Mouse (Mus musculus) thymus, adult 2 months (tissue): ENCODE results near the gene Osbpl9. TPM values are rescaled to one million over a fixed set of nuclear protein-coding genes. Genes with fewer than 3 reads are reported as not detected.

ENCODE experiments used
- DNase-seq: peaks from one replicate; pipeline ENCODE4 v3.0.0; 2021
- H3K27ac ChIP-seq: fragments of 200-500 bp; 2 replicates; pipeline ENCODE4 v1.5.1; 2012; ENCODE audit warnings: low read length, control low read depth; ENCODE audit not compliant: control insufficient read depth, insufficient read depth
- H3K27me3 ChIP-seq: fragments of 200-500 bp; 2 replicates; pipeline ENCODE4 v1.6.1; 2012; ENCODE audit warnings: mild to moderate bottlenecking, low read length, moderate library complexity, mixed read lengths; ENCODE audit not compliant: control insufficient read depth, insufficient read depth
- H3K36me3 ChIP-seq: fragments of 200-500 bp; 2 replicates; pipeline ENCODE4 v1.6.1; 2012; ENCODE audit warnings: mild to moderate bottlenecking, low read length, moderate library complexity; ENCODE audit not compliant: control insufficient read depth, insufficient read depth
- H3K4me1 ChIP-seq: fragments of 200-500 bp; replicated peaks from 2 replicates; pipeline ENCODE4 v1.6.1; 2012; ENCODE audit warnings: low read length; ENCODE audit not compliant: control insufficient read depth, insufficient read depth
- H3K4me3 ChIP-seq: fragments of 200-500 bp; 2 replicates; pipeline ENCODE4 v1.5.1; 2012; ENCODE audit warnings: mild to moderate bottlenecking, low read length, control low read depth, moderate library complexity; ENCODE audit not compliant: control insufficient read depth, insufficient read depth
- CTCF ChIP-seq: fragments of 200-500 bp; IDR thresholded peaks from 2 replicates; pipeline ENCODE4 v1.5.1; 2012; ENCODE audit warnings: mild to moderate bottlenecking, control low read depth, low read length, moderate library complexity, borderline replicate concordance; ENCODE audit not compliant: control insufficient read depth, poor library complexity, insufficient read depth; ENCODE audit errors: extremely low read depth
- POLR2A ChIP-seq: fragments of 200-500 bp; IDR thresholded peaks from 2 replicates; pipeline ENCODE4 v1.6.1; 2012; ENCODE audit warnings: mild to moderate bottlenecking, low read length, control low read depth, moderate library complexity; ENCODE audit not compliant: control insufficient read depth, poor library complexity, insufficient read depth; ENCODE audit errors: extremely low read depth
- WGBS: fragments of 180-500 bp; shearing (Covaris S2); methylation state at CpG from one replicate; pipeline ENCODE4 v1.1.7; 2018; 5-methylcytosine and 5-hydroxymethylcytosine counted together
- polyA plus RNA-seq: library from polyadenylated mRNA; depleted of rRNA; stranded (reverse); fragments of >200 nt; gene quantifications from 2 replicates; pipeline ENCODE4 v1.2.3, GENCODE M21; 2012

Osbpl9 gene
- polyA plus RNA-seq, 1 experiment = 93.2 TPM

- Histone ChIP-seq H3K27me3 (no peaks in the 10 kb centered on the region), H3K36me3 (no peaks in the 10 kb centered on the region), H3K27ac (no peak overlapping the region), H3K4me3 (no peak overlapping the region), H3K4me1 (peaks cover 3% of the 10 kb centered on the region)
- WGBS = 96% methylated on average over 10 of the region's 10 CpGs
- TF ChIP-seq POLR2A (no peak), CTCF (no peak)
- DNase-seq = no peak
Observed at GRCm38 (mm10) chr4:109109686-109110085, 92.4 kb downstream of the Osbpl9 start.

GRCm38 (mm10) chr4:109109012-109109411 lies 93.1 kb downstream of the Osbpl9 start:
- H3K27ac ChIP-seq = no peak overlapping the region
- TF ChIP-seq CTCF = no peak
- no peak for TF ChIP-seq POLR2A
- DNase-seq = no peak
- H3K4me1 ChIP-seq = peaks cover 3% of the 10 kb centered on the region
- WGBS = 89% methylated on average over 6 of the region's 6 CpGs
- no peaks in the 10 kb centered on the region for H3K27me3 ChIP-seq
- no peaks in the 10 kb centered on the region for H3K36me3 ChIP-seq
- no peak overlapping the region for H3K4me3 ChIP-seq

GRCm38 (mm10) chr4:109106594-109106993 lies 95.5 kb downstream of the Osbpl9 start:
- no peak for TF ChIP-seq CTCF
- TF ChIP-seq POLR2A = no peak
- no peaks in the 10 kb centered on the region; the same call in 1 of the 2 replicates for H3K36me3 ChIP-seq
- DNase-seq = no peak
- H3K4me3 ChIP-seq = no peak overlapping the region
- no peaks in the 10 kb centered on the region for H3K27me3 ChIP-seq
- H3K4me1 ChIP-seq = peaks cover 8% of the 10 kb centered on the region
- no peak overlapping the region for H3K27ac ChIP-seq

- TF ChIP-seq POLR2A = no peak
- TF ChIP-seq CTCF = no peak
- Histone ChIP-seq H3K4me1 (peaks cover 8% of the 10 kb centered on the region), H3K4me3 (no peak overlapping the region), H3K27me3 (no peaks in the 10 kb centered on the region), H3K27ac (no peak overlapping the region), H3K36me3 (peaks cover 5% of the 10 kb centered on the region)
- WGBS = 45% methylated on average over 3 of the region's 3 CpGs
- DNase-seq = no peak
Observed at GRCm38 (mm10) chr4:109106034-109106433, 96.0 kb downstream of the Osbpl9 start.

- no peak for DNase-seq
- Histone ChIP-seq H3K27me3 (no peaks in the 10 kb centered on the region), H3K27ac (no peak overlapping the region), H3K36me3 (peaks cover 12% of the 10 kb centered on the region), H3K4me3 (no peak overlapping the region), H3K4me1 (peaks cover 8% of the 10 kb centered on the region)
- TF ChIP-seq CTCF = no peak
- TF ChIP-seq POLR2A = no peak
Observed at GRCm38 (mm10) chr4:109105254-109105653, 96.8 kb downstream of the Osbpl9 start.

- no peak for TF ChIP-seq CTCF
- TF ChIP-seq POLR2A = no peak
- 29% methylated on average over 9 of the region's 9 CpGs for WGBS
- no peak overlapping the region for H3K27ac ChIP-seq
- no peak for DNase-seq
- no peaks in the 10 kb centered on the region for H3K27me3 ChIP-seq
- H3K4me3 ChIP-seq = no peak overlapping the region
- H3K4me1 ChIP-seq = peaks cover 8% of the 10 kb centered on the region
- peaks cover 13% of the 10 kb centered on the region for H3K36me3 ChIP-seq
Observed at GRCm38 (mm10) chr4:109103145-109103883, 98.8 kb downstream of the Osbpl9 start.
